Comparison of ENCODE assay signal across 26 mouse cellular contexts in genomic region chr12:34550268-34550667, GRCm38 (mm10).
DNase-seq lines count a peak whose midpoint lies in the region; ATAC-seq and TF ChIP-seq lines count a peak whose summit lies in the region.
"Had no signal": no experiment of that assay in that cellular context is flagged by ENCODE, and none has a peak within 500 bp of the region (broad histone marks: within the 10 kb centered on the region; RNA-seq: fewer than 3 reads in every experiment).

No protein-coding gene starts in this region.

- no peaks in the 10 kb centered on the region for H3K9me3 ChIP-seq in forebrain, embryonic 15.5 days
- no peaks in the 10 kb centered on the region for H3K9me3 ChIP-seq in forebrain, embryonic 10.5 days
- H3K9me3 ChIP-seq: heart, embryonic 13.5 days; neural tube, embryonic 12.5 days had no signal

- H3K4me1 ChIP-seq in forebrain, embryonic 15.5 days: no peaks in the 10 kb centered on the region
- no peaks in the 10 kb centered on the region for H3K4me1 ChIP-seq in forebrain, embryonic 10.5 days
- H3K4me1 ChIP-seq in olfactory bulb, adult 2 months (ENCODE audit: control insufficient read depth, insufficient read depth, low read length): no peaks in the 10 kb centered on the region
- H3K4me1 ChIP-seq: heart, embryonic 13.5 days; neural tube, embryonic 12.5 days had no signal

- no peaks in the 10 kb centered on the region for H3K36me3 ChIP-seq in forebrain, embryonic 15.5 days
- H3K36me3 ChIP-seq in forebrain, embryonic 10.5 days (replicated peaks): no peaks in the 10 kb centered on the region
- H3K36me3 ChIP-seq: heart, embryonic 13.5 days; neural tube, embryonic 12.5 days had no signal

- no peak overlapping the region for H3K4me2 ChIP-seq in forebrain, embryonic 15.5 days (replicated peaks)
- H3K4me2 ChIP-seq: heart, embryonic 13.5 days; neural tube, embryonic 12.5 days had no signal

- no peak for DNase-seq in forebrain, embryonic 10.5 days (ENCODE audit: extremely low spot score, low spot score)
- DNase-seq in layer of hippocampus, adult 2 months (ENCODE audit: low spot score in 2 of 2): peak in 1 of 2 experiments; percentile 11
- DNase-seq in layer of hippocampus, postnatal 25 days (ENCODE audit: extremely low spot score in 1 of 2, low spot score in 1 of 2): no peak
- DNase-seq in right cerebral cortex, postnatal 10 days (ENCODE audit: low spot score in 2 of 2): peak; percentile 28 to 33
- no peak for DNase-seq in right cerebral cortex, postnatal 4 days
- no peak for DNase-seq in lung, postnatal 25 days (ENCODE audit: low spot score)
- DNase-seq: adrenal gland, postnatal 14 days; cerebellum, adult 18-20 months; cerebellum, postnatal 10 days; gastrocnemius, adult 2 months; heart, postnatal 10 days; kidney, adult 9 months; kidney, postnatal 14 days; liver; lung, adult 2 months; lung, postnatal 10 days; midbrain, embryonic 14.5 days; right cerebral cortex, adult 18-20 months; thymus, postnatal 4 days had no signal

- TF ChIP-seq POLR2A in olfactory bulb, adult 2 months (IDR thresholded peaks at IDR 0.05; ENCODE audit: insufficient read depth, low read depth, low read length): no peak

- H3K9ac ChIP-seq in forebrain, embryonic 15.5 days (replicated peaks): no peak overlapping the region
- H3K9ac ChIP-seq: heart, embryonic 13.5 days; liver, embryonic 14.5 days; neural tube, embryonic 12.5 days had no signal

- no peaks in the 10 kb centered on the region for H3K27me3 ChIP-seq in forebrain, embryonic 15.5 days
- no peaks in the 10 kb centered on the region for H3K27me3 ChIP-seq in forebrain, embryonic 10.5 days (ENCODE audit: poor library complexity, severe bottlenecking)
- H3K27me3 ChIP-seq: heart, embryonic 13.5 days; neural tube, embryonic 12.5 days had no signal

- ATAC-seq in forebrain, embryonic 15.5 days (replicated peaks): 0 out of 2 replicates have a peak, but pooled peaks have one; percentile 43
- ATAC-seq: intestine, postnatal 0 days had no signal

- no peak for TF ChIP-seq CTCF in layer of hippocampus, adult 2 months (conservative IDR thresholded peaks at IDR 0.05)
- TF ChIP-seq CTCF in olfactory bulb, adult 2 months (IDR thresholded peaks at IDR 0.05; ENCODE audit: insufficient read depth, low read depth, low read length): no peak

- no peak overlapping the region for H3K27ac ChIP-seq in forebrain, embryonic 15.5 days (replicated peaks)
- H3K27ac ChIP-seq in forebrain, embryonic 10.5 days: no peak overlapping the region
- H3K27ac ChIP-seq in layer of hippocampus, adult 2 months: no peak overlapping the region; the same call in 1 of the 2 replicates
- peak overlapping the region; percentile 67; the same call in 1 of the 2 replicates for H3K27ac ChIP-seq in olfactory bulb, adult 2 months (ENCODE audit: insufficient read depth, low read depth, low read length)
- H3K27ac ChIP-seq: gastrocnemius, adult 2 months; heart, embryonic 13.5 days; liver, embryonic 14.5 days; neural tube, embryonic 12.5 days had no signal

- WGBS in forebrain, embryonic 15.5 days: 32% methylated on average over 9 of the region's 9 CpGs
- WGBS in forebrain, embryonic 10.5 days: 78% methylated on average over 9 of the region's 9 CpGs
- WGBS in olfactory bulb, adult 2 months: 12% methylated on average over 9 of the region's 9 CpGs

- H3K4me3 ChIP-seq in forebrain, embryonic 15.5 days: no peak overlapping the region
- H3K4me3 ChIP-seq in forebrain, embryonic 10.5 days: no peak overlapping the region
- H3K4me3 ChIP-seq in layer of hippocampus, adult 2 months: peak overlapping the region; percentile 24; the same call in 1 of the 2 replicates
- H3K4me3 ChIP-seq in olfactory bulb, adult 2 months (ENCODE audit: insufficient read depth, low read depth, low read length): no peak overlapping the region
- H3K4me3 ChIP-seq: erythroblast, embryonic 14.5 days; gastrocnemius, adult 2 months; heart, embryonic 13.5 days; neural tube, embryonic 12.5 days had no signal

Comparison
In these comparisons a context has a peak if more than half of its experiments do, and no peak if none do; other contexts are left out.
1. DNase-seq: peak in right cerebral cortex, postnatal 10 days (2 of 2); none in forebrain, embryonic 10.5 days (single experiment), layer of hippocampus, postnatal 25 days (0 of 2), right cerebral cortex, postnatal 4 days (single experiment) and lung, postnatal 25 days (single experiment).